Mouse (Mus musculus) hindbrain, embryonic 14.5 days (tissue): ENCODE results near the gene Oxld1. TPM values are rescaled to one million over a fixed set of nuclear protein-coding genes. Genes with fewer than 3 reads are reported as not detected.

Source experiments
- ATAC-seq: fragments of 200-750 bp; cut with Nextera tagmentation; 2 replicates; pipeline ENCODE4 v1.8.0; 2017; ENCODE audit warnings: moderate number of reproducible peaks, mild to moderate bottlenecking, moderate TSS enrichment, moderate library complexity; ENCODE audit not compliant: low FRiP score
- DNase-seq: peaks from one replicate; pipeline ENCODE4 v3.0.0-alpha.2; 2015; ENCODE audit warnings: low spot score
- H3K27ac ChIP-seq: fragments of 300-500 bp; sonication (generic); 2 replicates; pipeline ENCODE4 v1.5.1; 2014; ENCODE audit warnings: mild to moderate bottlenecking, moderate library complexity
- H3K27me3 ChIP-seq: fragments of 300-500 bp; sonication (generic); 2 replicates; pipeline ENCODE4 v1.6.1; 2014; ENCODE audit warnings: mild to moderate bottlenecking, low read length, mixed read lengths; ENCODE audit not compliant: control insufficient read depth, insufficient read depth
- H3K36me3 ChIP-seq: fragments of 300-500 bp; sonication (generic); replicated peaks from 2 replicates; pipeline ENCODE4 v1.6.1; 2014; ENCODE audit not compliant: control insufficient read depth, insufficient read depth
- H3K4me1 ChIP-seq: fragments of 300-500 bp; sonication (generic); replicated peaks from 2 replicates; pipeline ENCODE4 v1.6.1; 2014; ENCODE audit warnings: antibody characterized with exemption, low read length, mixed read lengths; ENCODE audit not compliant: control insufficient read depth, insufficient read depth
- H3K4me2 ChIP-seq: fragments of 300-500 bp; sonication (generic); replicated peaks from 2 replicates; pipeline ENCODE4 v1.6.1; 2014; ENCODE audit warnings: mild to moderate bottlenecking, moderate library complexity
- H3K4me3 ChIP-seq: fragments of 300-500 bp; sonication (generic); replicated peaks from 2 replicates; pipeline ENCODE4 v1.5.1; 2014; ENCODE audit warnings: mild to moderate bottlenecking, low read length
- H3K9ac ChIP-seq: fragments of 300-500 bp; sonication (generic); 2 replicates; pipeline ENCODE4 v1.6.1; 2014
- H3K9me3 ChIP-seq: fragments of 300-500 bp; sonication (generic); 2 replicates; pipeline ENCODE4 v1.6.1; 2016; ENCODE audit warnings: low read length; ENCODE audit not compliant: control insufficient read depth
- WGBS: fragments of 180-500 bp; shearing (Covaris S2); extraction: QIAGEN DNeasy Blood & Tissue Kit; methylation state at CpG from one replicate; pipeline ENCODE4 v1.1.7; 2014; 5-methylcytosine and 5-hydroxymethylcytosine counted together
- polyA plus RNA-seq: library from polyadenylated mRNA; unstranded; fragments of >200 nt; fragmentation: Nextera tagmentation; extraction: Ambion mirVana; gene quantifications from 2 replicates; pipeline ENCODE4 v1.2.1, GENCODE M21; 2014

Gene Oxld1
- polyA plus RNA-seq, 1 experiment from 2014 or later = 12.4 TPM

DNA sequence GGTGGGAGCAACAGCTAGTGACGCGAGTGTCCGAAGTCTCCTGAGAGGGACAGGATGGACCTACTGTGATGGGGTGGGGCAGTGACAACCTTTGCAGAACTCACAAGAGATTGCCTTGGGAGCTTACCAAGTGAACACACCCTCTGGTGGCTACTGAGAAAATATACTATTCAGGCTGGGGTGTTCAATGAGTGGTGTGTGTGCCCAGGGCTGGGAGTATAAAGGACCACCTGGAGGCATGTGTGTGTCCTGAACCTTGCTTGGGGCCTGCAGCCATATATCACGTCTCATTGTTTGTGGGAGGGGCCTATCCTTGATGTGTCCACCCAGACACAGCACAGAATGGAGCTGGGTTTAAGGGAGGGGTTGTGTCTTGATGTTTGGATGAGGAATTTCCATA is 30.6 kb upstream of the Oxld1 start:
- Histone ChIP-seq H3K4me3 (no peak overlapping the region), H3K4me2 (no peak overlapping the region), H3K27me3 (no peaks in the 10 kb centered on the region), H3K9me3 (no peaks in the 10 kb centered on the region), H3K27ac (no peak overlapping the region), H3K4me1 (peaks cover 41% of the 10 kb centered on the region), H3K36me3 (peaks cover 47% of the 10 kb centered on the region), H3K9ac (no peak overlapping the region)
- DNase-seq (no peak), ATAC-seq (no peak)
- 87% methylated on average over 4 of the region's 4 CpGs for WGBS

DNA sequence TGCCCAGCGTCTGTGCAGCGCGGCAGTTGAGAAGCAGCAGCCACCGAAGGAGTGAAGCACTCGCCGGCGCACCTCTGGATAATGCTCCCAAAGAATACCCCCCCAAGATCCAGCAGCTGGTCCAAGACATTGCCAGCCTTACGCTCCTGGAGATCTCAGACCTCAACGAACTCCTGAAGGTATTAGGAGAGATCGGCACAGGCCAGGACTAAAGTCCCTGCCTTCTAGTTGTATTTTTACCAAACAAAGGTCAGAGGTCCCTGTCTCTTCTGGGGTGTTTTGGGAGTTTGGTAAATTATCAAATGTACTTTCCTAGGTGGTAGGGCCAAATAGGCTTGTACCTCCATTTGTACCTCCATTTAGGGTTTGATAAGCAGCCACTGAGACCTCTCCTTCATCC is 27.4 kb upstream of the Oxld1 start:
- Histone ChIP-seq H3K27me3 (no peaks in the 10 kb centered on the region), H3K9me3 (no peaks in the 10 kb centered on the region), H3K4me1 (peaks cover 17% of the 10 kb centered on the region), H3K27ac (0 out of 2 replicates have a peak overlapping the region, but pooled peaks have one; percentile 91), H3K4me3 (peak overlapping the region; percentile 85), H3K9ac (peak overlapping the region; percentile 89), H3K4me2 (peak overlapping the region; percentile 92), H3K36me3 (peaks cover 78% of the 10 kb centered on the region)
- DNase-seq (no peak), ATAC-seq (no peak)
- 10% methylated on average over 10 of the region's 10 CpGs for WGBS

DNA sequence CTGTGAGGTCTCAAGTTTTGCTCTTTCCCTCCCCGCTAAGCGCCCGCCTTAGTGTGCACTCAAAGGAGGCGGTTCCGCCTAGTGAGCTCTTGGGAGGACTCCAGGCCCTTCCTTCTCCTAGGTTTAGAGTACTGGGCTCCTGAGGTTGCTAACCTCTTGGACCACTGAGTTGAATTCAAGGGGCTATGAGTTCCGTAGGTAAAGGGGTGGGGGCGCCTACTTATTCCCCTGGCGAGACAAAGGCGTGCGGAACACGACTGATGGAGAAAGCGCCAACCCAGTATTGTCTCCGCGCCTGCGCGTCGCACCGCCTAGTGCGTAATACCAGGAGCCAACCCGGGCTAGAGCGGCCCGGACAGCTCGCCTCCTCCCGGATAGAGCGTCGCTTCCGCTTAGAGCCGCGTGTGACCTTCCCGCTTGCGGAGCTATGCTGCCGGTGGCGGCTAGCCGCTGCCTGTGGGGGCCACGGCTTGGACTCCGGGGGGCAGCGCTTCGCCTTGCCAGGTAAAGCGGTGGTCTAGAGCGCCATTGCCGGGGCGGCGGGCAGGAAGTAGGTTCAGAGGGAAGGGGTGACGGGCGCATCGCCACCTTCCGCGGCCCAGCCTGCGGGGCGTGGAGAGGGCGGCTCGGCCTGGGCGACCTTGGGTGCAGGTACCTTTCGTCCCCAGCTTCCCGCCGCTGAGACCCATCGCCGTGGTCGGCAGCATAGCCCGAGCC is 26.6 kb upstream of the Oxld1 start, which contains the start of gene Mrpl12:
Mrpl12 (plus strand) TSS at position 349 of the 717 bp plus-strand sequence.
- no peaks in the 10 kb centered on the region for H3K9me3 ChIP-seq
- peak within 1 kb of the TSS; percentile 85 for H3K4me3 ChIP-seq
- peak within 1 kb of the TSS; percentile 92 for H3K4me2 ChIP-seq
- peak within 1 kb of the TSS; percentile 91 for H3K27ac ChIP-seq
- peaks cover 80% of the 10 kb centered on the region for H3K36me3 ChIP-seq
- DNase-seq = peak; percentile 95
- under 1% methylated on average over 60 of the region's 60 CpGs for WGBS
- peak within 1 kb of the TSS; percentile 89 for H3K9ac ChIP-seq
- ATAC-seq = peak; percentile 96
- H3K4me1 ChIP-seq = peaks cover 17% of the 10 kb centered on the region
- H3K27me3 ChIP-seq = no peaks in the 10 kb centered on the region

DNA sequence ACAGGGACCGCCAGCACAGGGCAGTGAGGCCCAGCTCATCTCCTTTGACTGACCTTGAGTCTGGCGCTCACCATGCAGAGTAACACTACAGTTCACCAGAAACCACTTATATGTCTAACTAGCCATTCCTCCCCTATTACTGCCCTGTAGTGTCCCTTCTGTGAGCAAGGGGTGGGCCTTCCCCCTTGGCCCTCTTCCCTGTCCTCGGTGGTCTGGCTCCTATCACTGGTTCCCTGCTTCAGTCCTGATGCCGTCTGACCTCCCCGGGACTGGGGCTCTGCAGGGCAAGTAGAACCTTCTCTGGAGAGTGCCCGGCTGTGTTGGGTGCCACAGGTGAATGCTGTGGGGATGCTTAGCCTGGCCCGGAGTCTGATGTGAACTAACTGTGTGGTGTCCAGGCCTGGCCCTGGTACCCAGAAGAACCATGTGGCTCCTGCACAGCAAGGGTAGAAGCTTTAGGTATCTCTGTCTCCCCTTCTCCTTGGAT is 25.6 kb upstream of the Oxld1 start:
- Histone ChIP-seq H3K4me3 (peak overlapping the region; percentile 85; the same call in 1 of the 2 replicates), H3K4me1 (peaks cover 17% of the 10 kb centered on the region), H3K9me3 (no peaks in the 10 kb centered on the region), H3K36me3 (peaks cover 83% of the 10 kb centered on the region), H3K27ac (peak overlapping the region; percentile 91; the same call in 1 of the 2 replicates), H3K9ac (peak overlapping the region; percentile 89; the same call in 1 of the 2 replicates), H3K4me2 (peak overlapping the region; percentile 92), H3K27me3 (no peaks in the 10 kb centered on the region)
- no peak for DNase-seq
- ATAC-seq = no peak
- 90% methylated on average over 7 of the region's 7 CpGs for WGBS

DNA sequence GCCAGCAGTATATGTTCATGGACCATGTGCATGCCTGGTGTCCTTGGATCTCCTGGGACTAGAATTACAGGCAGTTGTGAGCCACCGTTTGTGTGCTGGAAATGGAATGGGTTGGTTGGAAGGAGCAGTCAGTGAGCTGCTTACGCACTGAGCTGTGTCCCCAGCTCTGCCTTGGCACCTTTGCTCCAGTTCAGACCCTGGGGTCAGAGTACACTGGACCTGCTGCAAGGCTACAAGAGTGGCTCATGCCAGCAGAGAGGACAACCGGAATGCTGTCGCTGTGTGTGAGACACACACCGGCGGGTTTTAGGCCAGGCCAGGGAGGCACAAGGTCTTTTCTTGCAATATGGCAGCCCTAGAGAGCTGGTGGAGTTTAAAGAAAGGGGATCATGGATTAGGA is 14.2 kb upstream of the Oxld1 start:
- no peak overlapping the region for H3K9ac ChIP-seq
- H3K36me3 ChIP-seq = peaks cover 81% of the 10 kb centered on the region
- H3K27me3 ChIP-seq = no peaks in the 10 kb centered on the region
- H3K4me2 ChIP-seq = no peak overlapping the region
- 92% methylated on average over 6 of the region's 6 CpGs for WGBS
- DNase-seq (no peak), ATAC-seq (no peak)
- no peaks in the 10 kb centered on the region for H3K9me3 ChIP-seq
- no peak overlapping the region for H3K27ac ChIP-seq
- no peak overlapping the region for H3K4me3 ChIP-seq
- peaks cover 8% of the 10 kb centered on the region for H3K4me1 ChIP-seq

DNA sequence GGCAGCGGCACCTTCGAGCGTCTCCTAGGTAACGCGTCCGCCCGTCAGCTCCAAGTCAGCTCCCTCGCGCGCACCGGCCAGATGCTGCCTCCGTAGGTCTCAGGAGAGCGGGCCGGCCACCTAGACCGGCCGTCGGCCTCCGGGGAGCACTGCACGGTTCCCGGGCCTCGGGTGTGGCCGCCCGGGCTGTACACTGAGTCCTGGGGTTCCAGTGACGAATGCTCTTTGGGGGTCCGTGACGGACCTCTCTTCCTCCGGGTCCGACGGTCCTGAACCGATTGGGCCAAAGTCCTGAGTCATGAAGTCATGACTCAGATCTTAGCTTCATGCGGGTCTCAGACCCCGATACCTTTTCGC is 9.8 kb upstream of the Oxld1 start:
- Histone ChIP-seq H3K4me2 (peak overlapping the region; percentile 94), H3K27ac (peak overlapping the region; percentile 74), H3K27me3 (no peaks in the 10 kb centered on the region), H3K4me3 (peak overlapping the region; percentile 96), H3K9me3 (no peaks in the 10 kb centered on the region), H3K4me1 (peaks cover 19% of the 10 kb centered on the region), H3K9ac (peak overlapping the region; percentile 83), H3K36me3 (peaks cover 71% of the 10 kb centered on the region)
- 2% methylated on average over 33 of the region's 33 CpGs for WGBS
- ATAC-seq = no peak
- no peak for DNase-seq

DNA sequence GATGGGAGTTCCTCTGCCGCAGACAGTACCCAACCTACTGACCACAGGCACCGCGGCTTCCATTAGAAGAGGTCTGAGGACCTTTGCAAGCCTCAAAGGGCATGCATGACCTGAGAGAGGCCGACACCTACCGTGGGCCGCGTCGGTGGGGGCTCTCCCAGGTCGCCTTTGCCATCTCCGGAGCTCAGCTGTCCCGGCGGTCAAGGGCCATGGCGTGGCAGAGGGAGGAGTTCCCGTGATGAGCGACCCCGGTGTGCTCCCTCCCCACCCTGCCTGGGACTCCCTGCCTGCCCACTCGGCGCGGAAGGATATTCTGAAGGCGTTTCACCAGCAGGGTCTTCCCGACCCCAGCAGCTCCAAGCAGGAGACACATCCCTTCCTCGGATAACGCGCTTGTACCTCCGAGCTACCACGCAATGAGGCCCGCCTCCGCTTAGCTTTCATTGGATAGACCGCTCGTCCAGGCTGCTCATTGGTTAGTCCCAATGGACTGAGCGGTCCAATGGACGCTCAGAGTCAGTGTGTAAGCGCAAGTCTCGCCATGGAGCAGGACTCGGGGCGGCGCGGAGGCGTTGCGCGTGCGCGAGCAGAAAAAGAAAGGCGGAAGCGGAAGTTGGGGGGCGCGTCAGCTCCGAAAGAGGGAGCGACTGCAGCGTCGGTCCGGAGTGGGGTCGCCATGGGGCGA is 9.3 kb upstream of the Oxld1 start, which contains the start of gene Arl16:
Arl16 (minus strand) TSS at position 557 of the 685 bp plus-strand sequence.
- Histone ChIP-seq H3K27ac (peak within 1 kb of the TSS; percentile 75), H3K9ac (peak within 1 kb of the TSS; percentile 83), H3K27me3 (no peaks in the 10 kb centered on the region), H3K36me3 (peaks cover 71% of the 10 kb centered on the region), H3K4me2 (peak within 1 kb of the TSS; percentile 94), H3K9me3 (no peaks in the 10 kb centered on the region), H3K4me1 (peaks cover 19% of the 10 kb centered on the region), H3K4me3 (peak within 1 kb of the TSS; percentile 96)
- peak; percentile 100 for ATAC-seq
- under 1% methylated on average over 48 of the region's 54 CpGs for WGBS
- peak; percentile 98 for DNase-seq

DNA sequence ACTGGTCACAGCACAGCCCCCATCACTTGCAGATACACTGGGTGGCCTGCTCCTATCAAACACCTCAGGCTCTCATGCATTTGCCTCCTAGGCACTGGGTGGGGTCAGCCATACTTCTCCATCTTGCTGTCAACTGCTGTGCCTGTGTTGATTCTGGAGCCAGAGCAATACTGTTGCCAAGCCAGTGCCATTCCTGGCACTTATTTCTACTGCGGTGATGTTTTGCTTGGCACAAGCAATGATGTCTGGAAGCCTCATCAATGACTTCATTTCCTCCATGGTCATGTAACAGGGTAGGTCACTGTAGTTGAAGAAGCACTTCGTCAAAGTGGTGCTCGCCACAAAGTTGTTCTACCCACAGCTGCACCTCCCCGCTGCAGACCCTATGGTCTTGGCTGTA is 7.7 kb upstream of the Oxld1 start:
- peak overlapping the region; percentile 94; the same call in 1 of the 2 replicates for H3K4me2 ChIP-seq
- H3K36me3 ChIP-seq = peaks cover 71% of the 10 kb centered on the region
- no peak for DNase-seq
- H3K4me1 ChIP-seq = peaks cover 19% of the 10 kb centered on the region
- no peak overlapping the region for H3K27ac ChIP-seq
- ATAC-seq = no peak
- no peaks in the 10 kb centered on the region for H3K9me3 ChIP-seq
- H3K27me3 ChIP-seq = no peaks in the 10 kb centered on the region
- H3K4me3 ChIP-seq = no peak overlapping the region
- 97% methylated on average over 4 of the region's 4 CpGs for WGBS
- 0 out of 2 replicates have a peak overlapping the region, but pooled peaks have one; percentile 79 for H3K9ac ChIP-seq

DNA sequence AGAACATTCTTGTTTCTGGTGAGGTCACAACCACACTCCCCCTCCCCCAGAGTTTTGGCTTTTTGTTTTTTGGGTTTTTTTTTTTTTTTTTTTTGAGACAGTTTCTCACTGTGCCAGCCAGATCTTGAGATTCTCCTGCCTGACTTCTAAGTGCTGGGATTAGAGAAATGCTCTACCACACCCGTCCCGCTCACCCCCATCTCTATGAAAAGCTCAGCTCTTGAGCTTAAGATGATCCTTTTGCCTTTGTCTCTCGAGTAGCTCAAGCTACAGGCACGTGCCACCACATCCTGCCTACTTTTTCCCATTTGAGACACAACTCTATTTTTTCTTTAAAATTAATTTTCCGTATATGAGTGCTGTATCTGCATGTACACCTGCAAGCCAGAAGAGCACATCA is 6.5 kb upstream of the Oxld1 start:
- ATAC-seq (no peak), DNase-seq (no peak)
- no peaks in the 10 kb centered on the region for H3K27me3 ChIP-seq
- no peak overlapping the region for H3K27ac ChIP-seq
- no peak overlapping the region for H3K4me3 ChIP-seq
- H3K36me3 ChIP-seq = peaks cover 68% of the 10 kb centered on the region
- H3K4me1 ChIP-seq = peaks cover 19% of the 10 kb centered on the region
- no peak overlapping the region for H3K4me2 ChIP-seq
- H3K9me3 ChIP-seq = no peaks in the 10 kb centered on the region
- WGBS = 92% methylated on average over 5 of the region's 5 CpGs
- no peak overlapping the region for H3K9ac ChIP-seq
